Mouse (Mus musculus) cerebellum, postnatal 14 days (tissue): ENCODE data around the gene Vmn1r137.
"Not testable (repeated sequence)": the region's sequence is repeated elsewhere in the genome, so short reads cannot be mapped to it uniquely, and the experiment has no call there.

Experiments used
- DNase-seq, 2 experiments: peaks; one replicate each; pipeline ENCODE4 v3.0.0; 2021; ENCODE audit warnings: mixed read lengths in 2 of 2

Vmn1r137 gene

DNA sequence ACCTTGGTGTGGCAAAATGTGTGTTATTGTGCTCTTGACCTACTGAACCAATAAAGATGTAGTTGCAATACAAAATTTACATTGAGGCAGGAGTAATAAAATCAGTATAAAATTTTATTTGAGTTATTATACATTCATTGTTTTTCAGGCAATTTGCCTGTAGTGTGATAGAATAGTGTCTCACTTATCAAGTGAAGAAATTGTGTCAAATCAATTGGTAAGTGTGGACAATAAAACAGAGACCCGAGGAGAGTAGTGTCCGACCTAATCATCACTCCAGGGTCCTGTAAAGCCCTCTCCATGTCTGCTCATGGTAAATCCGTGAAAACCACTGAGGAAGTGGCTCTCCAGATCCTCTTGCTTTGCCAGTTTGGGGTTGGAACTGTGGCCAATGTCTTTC, at the start of gene Vmn1r137:
Vmn1r137 (plus strand) TSS at position 301 of the 400 bp plus-strand sequence.
- not testable (repeated sequence) for DNase-seq

GRCm38 (mm10) chr7:22028797-22029196, 34.4 kb downstream of the Vmn1r137 start, which contains the start of gene Vmn1r138:
TSS of gene Vmn1r138 (minus strand) at chr7:22028897.
- DNase-seq = not testable (repeated sequence)
